Mouse (Mus musculus) cerebellum, adult 8-10 months (tissue): ENCODE measurements at regions not wholly inside any gene's neighbourhood (a gene's known extent, or its start where the extent isn't known, plus 50 kb on each side); places are given as distances from the start of the nearest gene placed in this dataset.

Source experiments
- DNase-seq: peaks from one replicate; pipeline ENCODE4 v3.0.0; 2022

DNA sequence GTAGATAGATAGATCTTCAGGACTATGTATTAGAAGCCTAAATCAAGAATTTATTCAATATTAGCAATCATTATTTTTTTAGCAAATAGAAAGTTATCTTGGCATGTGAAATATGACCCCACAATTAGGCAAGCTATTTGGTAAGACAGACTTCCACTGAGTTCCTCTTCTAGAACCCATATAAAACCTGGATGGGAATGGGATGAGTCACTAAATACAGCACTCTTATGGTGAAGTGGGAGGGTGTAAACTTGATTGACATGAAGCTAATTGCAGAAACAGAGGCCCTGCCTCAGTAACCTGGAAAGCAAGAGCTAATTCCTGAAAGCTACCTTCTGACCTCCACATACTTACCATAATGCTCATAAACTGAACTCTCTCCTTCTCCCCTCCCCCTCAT, 723.2 kb upstream of the Zeb2 start:
- DNase-seq: no peak

GRCm38 (mm10) chr2:45836546-45837221, 719.5 kb upstream of the Zeb2 start:
- DNase-seq: no peak

DNA sequence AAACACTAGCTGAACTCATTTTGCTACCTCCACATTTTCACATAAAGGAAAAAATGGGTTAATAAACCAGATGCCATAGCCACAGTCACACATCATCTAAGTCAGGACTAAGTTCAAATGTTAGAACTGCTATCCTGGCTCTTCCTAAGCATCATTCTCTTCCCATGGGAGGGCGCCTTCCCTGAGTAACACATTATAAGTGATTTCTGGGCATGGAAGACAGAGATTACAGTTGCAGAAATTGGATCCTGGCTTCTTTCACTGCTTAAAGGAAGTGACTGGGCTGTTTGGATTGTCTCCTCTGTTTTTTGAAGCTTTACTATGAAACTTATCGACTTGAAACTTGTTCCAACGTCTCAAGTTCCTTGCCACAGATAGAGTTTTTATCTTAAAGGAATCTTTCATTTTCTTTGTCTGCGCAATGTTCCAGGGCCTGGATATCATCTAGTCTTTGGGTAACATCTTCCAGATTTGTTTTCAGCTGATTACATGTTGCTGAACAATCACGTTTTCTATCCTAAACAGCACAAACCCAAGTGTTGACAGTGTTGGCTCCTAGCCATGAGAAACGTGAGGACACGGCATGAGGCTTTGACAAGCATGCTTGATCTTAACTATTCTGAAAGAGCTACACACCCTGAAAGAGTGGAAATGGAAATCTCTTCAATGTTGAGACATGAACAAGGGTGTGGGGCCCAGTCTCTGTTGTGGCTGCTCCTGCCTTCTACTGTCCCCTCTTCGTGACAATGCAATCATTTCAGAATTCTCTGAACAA, 700.9 kb upstream of the Zeb2 start:
- DNase-seq: no peak

DNA sequence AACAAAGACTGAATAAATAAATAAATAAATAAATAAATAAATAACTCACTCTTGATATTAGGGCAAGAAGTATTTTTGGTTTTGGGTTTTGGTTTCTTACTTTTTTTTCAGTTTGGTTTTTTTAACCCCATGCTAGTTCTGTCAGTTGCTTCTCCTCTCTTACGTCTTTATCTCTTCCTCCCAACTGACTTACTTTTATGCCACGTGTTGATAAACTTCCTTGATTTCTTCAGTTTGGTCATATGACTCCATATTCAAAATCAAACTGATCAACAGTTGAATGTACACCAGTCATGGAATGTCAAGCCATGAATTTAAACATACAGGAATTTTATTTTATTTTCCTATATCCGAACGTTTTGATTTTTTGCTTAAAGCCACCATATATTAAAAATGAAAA, 697.5 kb upstream of the Zeb2 start:
- no peak for DNase-seq

- no peak for DNase-seq
Measured at GRCm38 (mm10) chr2:45805329-45805728, 688.1 kb upstream of the Zeb2 start.

- no peak for DNase-seq
Measured at GRCm38 (mm10) chr2:45800131-45800530, 682.9 kb upstream of the Zeb2 start.

DNA sequence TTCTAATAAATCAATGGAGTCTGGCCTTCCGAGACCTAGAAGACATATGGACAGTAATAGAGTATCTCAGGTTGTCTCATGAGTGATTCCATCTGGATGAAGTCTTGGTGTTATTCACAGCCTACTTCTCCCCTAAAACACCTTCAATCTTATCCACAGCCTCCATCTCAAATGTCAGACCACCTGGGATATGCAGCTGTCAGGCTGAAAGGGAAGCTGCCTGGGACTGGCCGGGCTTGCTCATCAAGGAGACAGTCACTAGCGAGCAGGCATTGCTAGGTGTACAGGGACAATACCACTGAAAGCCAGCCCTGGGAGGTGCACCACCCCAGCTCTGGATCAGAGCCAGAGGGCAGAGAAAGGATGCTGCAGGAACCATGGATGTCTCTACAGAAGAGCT, 676.4 kb upstream of the Zeb2 start:
- DNase-seq: no peak

GRCm38 (mm10) chr2:45789739-45790138, 672.5 kb upstream of the Zeb2 start:
- DNase-seq: no peak

- DNase-seq: no peak
Measured at GRCm38 (mm10) chr2:45787732-45788390, 670.7 kb upstream of the Zeb2 start.

DNA sequence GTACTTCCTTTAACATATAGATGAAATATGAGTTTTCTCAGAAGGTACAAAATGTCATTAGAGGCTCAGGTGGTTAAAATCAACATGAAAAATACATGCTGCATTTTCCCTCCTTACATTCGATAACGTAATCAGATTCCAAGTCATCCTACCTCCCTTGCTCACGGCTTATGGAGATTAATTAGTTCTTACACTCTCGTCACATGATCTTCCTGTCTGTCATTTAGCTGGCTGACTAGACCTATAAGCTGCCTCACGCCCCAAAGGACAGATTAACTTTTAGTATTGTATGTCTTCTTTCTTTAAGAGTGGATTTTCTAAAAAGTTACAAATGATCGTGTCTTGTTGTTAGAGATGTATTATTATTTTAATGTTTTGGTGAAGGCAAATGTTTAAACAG, 669.6 kb upstream of the Zeb2 start:
- no peak for DNase-seq

DNA sequence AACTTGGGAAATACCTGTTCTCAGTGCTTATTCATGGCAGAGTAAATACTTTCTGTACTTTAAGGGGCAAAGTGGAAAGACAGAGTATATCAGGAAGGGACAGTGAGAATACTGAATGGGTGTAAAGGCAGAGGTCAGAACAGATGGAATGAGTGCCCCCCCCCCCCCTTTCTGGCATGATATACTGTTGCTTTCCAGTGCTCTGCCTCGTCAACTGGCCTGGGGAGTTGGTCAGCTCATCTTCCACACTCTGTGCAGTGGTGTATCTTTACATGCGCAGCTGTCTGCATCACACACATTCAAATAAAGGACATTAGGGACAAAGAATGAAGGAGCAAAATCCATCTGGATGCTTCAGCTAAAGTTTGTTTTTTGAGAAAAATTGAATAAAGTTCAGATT, 668.5 kb upstream of the Zeb2 start:
- DNase-seq: no peak

GRCm38 (mm10) chr2:45783634-45784412, 666.6 kb upstream of the Zeb2 start:
- no peak for DNase-seq

- no peak for DNase-seq
Measured at GRCm38 (mm10) chr2:45777466-45777865, 660.3 kb upstream of the Zeb2 start.

GRCm38 (mm10) chr2:45776485-45777135, 659.4 kb upstream of the Zeb2 start:
- no peak for DNase-seq

DNA sequence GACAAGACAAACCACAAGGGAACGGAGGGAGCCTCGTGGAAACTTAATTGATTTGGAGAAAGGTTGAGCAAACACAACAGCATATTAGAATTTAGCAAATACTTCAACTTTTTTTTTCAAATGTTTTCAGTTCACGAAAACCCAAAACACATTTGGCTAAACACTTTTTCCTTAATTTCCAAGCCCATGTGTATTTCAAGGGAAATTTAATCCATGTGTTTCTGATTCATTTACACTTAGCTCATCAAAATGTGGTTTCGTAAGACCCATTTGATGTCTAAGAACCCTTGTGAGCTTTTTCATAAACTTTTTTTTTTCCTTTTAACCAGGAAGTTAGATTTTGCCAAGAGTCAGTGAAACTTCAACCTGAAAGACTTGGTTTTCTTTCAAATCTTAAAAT, 658.5 kb upstream of the Zeb2 start:
- DNase-seq: no peak

DNA sequence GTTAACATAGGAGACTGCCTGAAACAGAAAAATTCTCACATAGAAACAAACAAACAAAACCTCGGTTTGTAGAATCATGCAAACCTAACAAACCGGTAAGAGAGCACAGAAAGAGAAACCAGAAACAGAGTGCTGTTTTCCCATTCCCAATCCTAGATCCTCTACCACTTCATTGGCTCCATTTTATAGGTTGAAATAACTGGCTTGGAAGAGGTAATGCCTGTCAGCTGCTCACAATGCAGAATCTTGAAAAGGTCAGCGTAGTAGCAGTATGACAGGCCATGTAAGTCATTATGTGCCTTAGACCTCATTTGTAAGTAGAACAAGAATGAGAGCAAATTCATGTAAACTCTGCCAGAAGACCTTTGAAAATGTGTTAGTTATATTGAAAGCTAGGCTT, 657.2 kb upstream of the Zeb2 start:
- DNase-seq: no peak

DNA sequence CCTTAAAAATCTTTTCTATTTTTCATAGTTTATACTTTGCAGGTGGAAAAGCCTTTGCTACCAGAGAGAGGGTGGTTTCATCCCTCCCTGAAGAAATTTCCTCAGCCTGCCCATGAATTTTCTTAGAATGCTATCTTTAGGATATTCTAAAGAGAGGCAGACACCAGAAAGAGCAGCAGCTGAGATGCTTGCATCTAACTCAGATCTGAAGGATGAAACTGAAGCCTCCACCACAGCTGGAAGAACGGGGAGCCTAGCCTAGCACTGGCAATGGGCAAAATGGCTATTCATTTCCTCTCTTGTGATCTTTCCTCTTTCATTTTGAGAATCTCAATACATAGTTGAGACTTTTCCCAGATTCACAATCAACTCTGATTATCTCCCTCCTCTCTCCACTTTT, 640.0 kb upstream of the Zeb2 start:
- no peak for DNase-seq

DNA sequence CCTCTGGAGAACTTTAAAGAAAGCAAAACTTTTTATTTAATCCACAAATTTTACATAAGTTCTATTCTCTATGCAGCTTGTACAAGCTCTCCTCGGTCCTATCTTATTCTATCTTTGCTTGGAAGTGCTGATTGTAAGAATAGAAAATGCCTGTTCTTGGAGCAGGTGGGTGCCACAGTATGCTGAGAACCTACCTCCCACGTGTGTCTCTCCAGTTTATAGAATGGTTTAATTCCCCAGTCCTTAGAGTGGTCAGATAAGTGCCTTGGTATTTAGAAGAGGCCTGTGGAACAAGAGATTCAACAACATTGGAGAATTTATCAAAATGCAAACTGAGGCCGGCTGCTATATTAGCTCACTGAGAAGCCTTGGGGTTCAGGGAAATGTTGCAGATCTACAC, 639.2 kb upstream of the Zeb2 start:
- no peak for DNase-seq

GRCm38 (mm10) chr2:45751746-45752145, 634.6 kb upstream of the Zeb2 start:
- DNase-seq: no peak

GRCm38 (mm10) chr2:45749379-45749778, 632.2 kb upstream of the Zeb2 start:
- DNase-seq: no peak

DNA sequence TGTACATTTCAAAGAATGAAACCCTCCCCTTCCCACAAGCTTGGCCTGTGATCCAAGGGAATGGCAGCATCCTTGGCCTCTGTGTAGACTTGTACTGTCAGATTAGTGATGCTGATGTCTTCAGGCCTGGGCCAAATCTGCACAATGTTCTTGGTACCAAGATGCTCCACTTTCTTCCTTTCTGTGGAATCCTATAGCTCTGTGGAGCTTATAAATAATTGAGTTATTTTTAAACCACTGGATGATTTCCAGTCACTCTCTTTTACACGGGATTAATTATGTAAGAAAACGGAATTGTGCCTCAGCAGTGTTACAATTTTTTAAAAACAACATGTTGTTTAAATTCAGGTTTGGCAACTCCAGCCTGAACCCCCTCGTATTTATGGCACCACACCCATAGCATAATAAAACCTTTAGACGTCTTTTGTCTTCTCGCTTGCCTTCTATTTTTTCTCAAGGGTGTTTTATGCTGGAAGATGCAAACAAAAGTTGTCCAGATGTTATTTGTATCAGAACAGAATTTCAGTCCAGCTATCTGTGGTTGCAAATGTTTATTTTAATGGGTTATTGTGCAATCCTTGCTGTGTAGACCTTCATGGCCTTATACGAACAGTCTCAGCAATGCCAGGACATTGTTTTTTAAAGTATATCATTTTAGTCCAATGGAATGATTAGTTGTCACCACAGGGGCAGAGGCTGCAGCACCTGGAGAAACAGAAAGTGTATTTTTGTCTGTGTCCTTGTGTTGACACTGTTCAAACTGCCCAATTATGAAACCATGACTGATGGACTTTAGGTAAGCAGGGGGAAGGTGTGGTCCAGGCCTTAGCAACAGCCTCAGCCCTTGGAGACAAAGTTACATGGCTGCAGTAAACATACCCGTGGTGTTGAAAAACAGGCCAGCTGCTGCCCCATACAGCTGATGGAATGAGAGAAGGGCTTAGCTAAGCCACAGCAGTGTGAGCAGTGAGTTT, 630.4 kb upstream of the Zeb2 start:
- no peak for DNase-seq

- DNase-seq: no peak
Measured at GRCm38 (mm10) chr2:45746606-45747005, 629.4 kb upstream of the Zeb2 start.
